Mouse (Mus musculus) hindbrain, embryonic 10.5 days (tissue): ENCODE measurements around the gene Lmod3. TPM values are rescaled to one million over a fixed set of nuclear protein-coding genes. Genes with fewer than 3 reads are reported as not detected.

ENCODE experiments used
- DNase-seq: peaks from one replicate; pipeline ENCODE4 v3.0.0-alpha.2; 2017; ENCODE audit warnings: low spot score
- H3K27ac ChIP-seq: fragments of 300-500 bp; sonication (generic); 2 replicates; pipeline ENCODE4 v1.5.1; 2016; ENCODE audit warnings: mild to moderate bottlenecking, moderate library complexity
- H3K27me3 ChIP-seq: fragments of 300-500 bp; sonication (generic); 2 replicates; pipeline ENCODE4 v1.6.1; 2016; ENCODE audit warnings: mild to moderate bottlenecking; ENCODE audit not compliant: poor library complexity, insufficient read depth, severe bottlenecking
- H3K36me3 ChIP-seq: fragments of 300-500 bp; sonication (generic); 2 replicates; pipeline ENCODE4 v1.6.1; 2016; ENCODE audit warnings: mild to moderate bottlenecking, moderate library complexity
- H3K4me1 ChIP-seq: fragments of 300-500 bp; sonication (generic); replicated peaks from 2 replicates; pipeline ENCODE4 v1.6.1; 2016; ENCODE audit warnings: mild to moderate bottlenecking
- H3K4me3 ChIP-seq: fragments of 300-500 bp; sonication (generic); 2 replicates; pipeline ENCODE4 v1.5.1; 2016; ENCODE audit warnings: mild to moderate bottlenecking, moderate library complexity
- H3K9me3 ChIP-seq: fragments of 300-500 bp; sonication (generic); 2 replicates; pipeline ENCODE4 v1.6.1; 2016; ENCODE audit warnings: mild to moderate bottlenecking, moderate library complexity
- WGBS: fragments of 180-500 bp; shearing (Covaris S2); methylation state at CpG from one replicate; pipeline ENCODE4 v1.1.7; 2016; 5-methylcytosine and 5-hydroxymethylcytosine counted together
- polyA plus RNA-seq: library from polyadenylated mRNA; unstranded; fragments of >200 nt; fragmentation: Nextera tagmentation; extraction: Ambion mirVana; gene quantifications from 2 replicates; pipeline ENCODE4 v1.2.1, GENCODE M21; 2016

Gene Lmod3
- polyA plus RNA-seq, 1 experiment from 2014 or later = not detected

DNA sequence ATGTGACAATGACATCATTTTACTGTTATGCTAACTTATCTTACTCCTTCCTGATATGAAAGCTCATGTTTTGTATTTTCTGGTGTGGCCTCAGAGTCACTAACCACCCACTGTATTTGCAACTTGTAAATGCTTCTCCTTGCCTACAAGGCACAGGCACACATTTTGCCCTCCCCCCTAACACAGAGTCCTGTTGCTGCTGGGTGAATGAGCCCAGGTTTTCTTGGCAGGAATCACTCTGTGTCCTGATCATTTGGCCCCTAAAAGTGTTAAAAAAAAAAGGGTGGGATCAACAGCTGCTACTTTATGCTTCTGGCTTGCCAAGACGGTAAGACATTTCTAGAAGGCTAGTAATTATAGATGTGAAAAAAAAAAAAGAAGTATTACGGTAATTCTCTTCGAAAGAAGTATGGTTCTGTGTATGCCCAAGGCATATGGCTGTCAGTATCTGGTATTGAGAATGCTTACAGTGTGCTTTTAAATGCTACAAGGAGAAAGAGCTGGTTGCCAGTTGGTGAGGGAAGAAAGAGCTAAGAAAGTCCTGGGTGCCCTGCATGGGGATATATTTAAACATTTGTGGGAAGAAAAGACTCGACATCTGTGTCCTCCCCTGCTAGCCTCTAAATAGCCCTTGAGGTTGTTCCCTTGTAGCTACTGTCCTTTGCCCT is 36.3 kb downstream of the Lmod3 start:
- WGBS = 88% methylated on average over 4 of the region's 4 CpGs
- Histone ChIP-seq H3K36me3 (peaks cover 11% of the 10 kb centered on the region), H3K4me1 (peaks cover 16% of the 10 kb centered on the region), H3K9me3 (peaks cover 4% of the 10 kb centered on the region; the same call in 1 of the 2 replicates), H3K27ac (no peak overlapping the region), H3K27me3 (peaks cover 6% of the 10 kb centered on the region; the same call in 1 of the 2 replicates), H3K4me3 (no peak overlapping the region)
- no peak for DNase-seq

DNA sequence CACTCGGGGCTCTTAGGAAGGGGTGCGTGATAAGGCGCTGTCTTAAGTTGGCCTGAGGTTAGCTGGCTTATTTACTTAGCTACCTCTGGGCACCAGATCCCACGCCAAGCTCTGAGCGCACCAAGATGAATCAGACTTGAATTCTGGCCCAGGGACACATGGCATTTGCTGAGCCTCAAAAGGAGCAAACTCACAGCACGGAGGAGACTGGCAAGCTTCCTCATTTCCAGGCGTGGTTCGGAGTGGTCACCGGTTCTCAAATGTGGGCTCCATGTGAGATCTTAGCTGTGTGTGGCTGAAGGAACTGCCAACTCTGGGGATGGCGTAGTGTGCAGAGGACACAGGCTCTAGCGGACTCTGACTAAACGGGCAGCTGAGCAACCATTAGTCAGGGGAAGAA is 40.6 kb downstream of the Lmod3 start:
- 78% methylated on average over 12 of the region's 12 CpGs for WGBS
- no peak for DNase-seq
- H3K4me1 ChIP-seq = peaks cover 21% of the 10 kb centered on the region
- H3K36me3 ChIP-seq = peaks cover 11% of the 10 kb centered on the region
- peaks cover 6% of the 10 kb centered on the region; the same call in 1 of the 2 replicates for H3K27me3 ChIP-seq
- H3K27ac ChIP-seq = no peak overlapping the region
- H3K9me3 ChIP-seq = peaks cover 4% of the 10 kb centered on the region; the same call in 1 of the 2 replicates
- H3K4me3 ChIP-seq = peak overlapping the region; percentile 70

DNA sequence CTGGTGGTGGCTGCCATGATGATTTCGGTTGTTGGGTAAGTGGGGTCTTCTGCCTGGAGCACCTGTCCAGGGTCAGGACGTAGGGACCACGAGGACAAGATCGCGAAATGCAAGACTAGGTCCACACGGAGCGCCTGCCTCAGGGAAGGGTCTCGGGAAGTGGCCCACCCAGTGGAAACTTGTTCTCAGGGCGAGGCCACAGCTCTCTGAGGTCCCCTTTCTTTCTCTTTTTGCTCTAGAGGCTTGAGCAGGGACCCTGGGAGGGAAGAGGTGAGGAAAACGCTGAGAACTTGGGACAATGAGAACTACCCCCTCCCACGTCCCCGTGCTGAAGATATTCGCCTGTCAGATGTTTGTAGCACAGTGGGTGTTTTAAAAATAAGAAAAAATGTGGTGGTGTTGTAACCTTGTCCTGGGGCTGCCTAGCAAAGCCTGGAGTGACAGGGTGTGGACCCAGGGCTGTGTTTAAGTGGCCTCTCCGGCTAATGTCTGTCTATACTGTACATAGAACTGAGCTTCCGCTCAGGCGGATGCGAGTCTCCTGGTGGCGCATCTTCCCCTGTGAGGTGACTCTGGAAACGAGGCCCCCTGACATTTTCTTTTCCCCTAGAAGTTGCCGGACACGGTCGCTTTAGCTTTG is 41.5 kb downstream of the Lmod3 start:
- WGBS = 6% methylated on average over 22 of the region's 22 CpGs
- H3K4me1 ChIP-seq = peaks cover 21% of the 10 kb centered on the region
- peaks cover 4% of the 10 kb centered on the region; the same call in 1 of the 2 replicates for H3K9me3 ChIP-seq
- peak overlapping the region; percentile 70 for H3K4me3 ChIP-seq
- peaks cover 11% of the 10 kb centered on the region for H3K36me3 ChIP-seq
- peak overlapping the region; percentile 83 for H3K27ac ChIP-seq
- H3K27me3 ChIP-seq = peaks cover 6% of the 10 kb centered on the region; the same call in 1 of the 2 replicates
- DNase-seq = no peak

DNA sequence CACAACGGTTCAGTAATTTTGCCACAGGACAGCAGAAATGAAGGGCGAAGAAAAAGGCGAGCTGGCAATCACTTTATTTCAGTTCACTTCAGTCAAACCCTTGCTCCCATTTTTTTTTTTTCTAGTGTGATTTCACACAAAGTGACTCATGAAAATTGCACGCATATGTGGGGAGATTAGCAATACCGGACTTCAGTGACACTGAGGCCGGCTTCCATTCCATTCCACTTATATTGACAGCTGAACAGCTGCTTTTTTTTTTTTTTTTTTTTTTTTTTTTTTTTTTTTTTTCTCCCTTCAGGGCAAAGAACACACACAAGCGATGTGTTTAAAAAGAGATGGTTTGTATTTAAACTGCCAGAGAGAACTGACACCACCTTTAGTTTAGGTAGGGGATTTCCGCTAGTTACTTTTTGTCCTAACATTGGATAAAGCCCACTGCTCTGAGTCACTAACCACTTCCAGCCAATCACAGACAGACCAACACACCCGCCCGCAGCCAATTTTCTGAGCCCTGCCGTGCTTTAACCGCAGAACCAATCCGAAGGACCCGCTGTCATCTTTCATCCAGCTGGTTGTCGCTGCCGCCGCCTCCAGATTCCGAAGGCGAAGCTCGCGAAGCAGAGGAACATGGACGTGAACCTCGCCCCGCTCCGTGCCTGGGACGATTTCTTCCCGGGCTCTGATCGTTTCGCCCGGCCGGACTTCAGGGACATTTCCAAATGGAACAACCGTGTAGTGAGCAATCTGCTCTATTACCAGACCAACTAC is 42.2 kb downstream of the Lmod3 start, which contains the start of gene Arl6ip5:
Arl6ip5 (plus strand) TSS at position 499 of the 771 bp plus-strand sequence.
- Histone ChIP-seq H3K27ac (peak within 1 kb of the TSS; percentile 83), H3K9me3 (peaks cover 4% of the 10 kb centered on the region; the same call in 1 of the 2 replicates), H3K36me3 (peaks cover 9% of the 10 kb centered on the region), H3K27me3 (peaks cover 6% of the 10 kb centered on the region; the same call in 1 of the 2 replicates), H3K4me3 (peak within 1 kb of the TSS; percentile 70), H3K4me1 (peaks cover 28% of the 10 kb centered on the region)
- DNase-seq = peak; percentile 90
- WGBS = 13% methylated on average over 32 of the region's 32 CpGs

DNA sequence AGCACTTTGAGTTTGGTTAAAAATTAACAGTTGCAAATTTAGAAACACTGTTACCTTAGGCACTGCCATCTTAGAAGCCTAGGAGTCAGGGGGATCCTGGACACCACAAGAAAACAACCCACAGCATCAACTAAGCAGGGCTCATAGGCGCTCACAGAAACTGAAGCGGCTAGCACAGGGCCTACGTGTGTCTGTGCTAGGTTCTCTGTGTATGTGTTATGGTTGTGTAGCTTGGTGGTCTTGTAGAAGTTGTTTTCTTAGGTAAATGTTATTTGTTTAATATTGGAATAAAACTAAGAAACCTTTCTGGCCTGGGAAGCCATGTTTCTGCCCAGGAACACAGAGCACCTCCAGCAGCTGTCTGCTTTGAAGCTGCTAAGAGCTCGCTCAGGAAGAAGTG is 42.8 kb downstream of the Lmod3 start:
- Histone ChIP-seq H3K27me3 (peaks cover 6% of the 10 kb centered on the region; the same call in 1 of the 2 replicates), H3K36me3 (peaks cover 3% of the 10 kb centered on the region), H3K4me1 (peaks cover 28% of the 10 kb centered on the region), H3K27ac (no peak overlapping the region), H3K9me3 (no peaks in the 10 kb centered on the region), H3K4me3 (no peak overlapping the region)
- DNase-seq = no peak
- 89% methylated on average over 4 of the region's 4 CpGs for WGBS

DNA sequence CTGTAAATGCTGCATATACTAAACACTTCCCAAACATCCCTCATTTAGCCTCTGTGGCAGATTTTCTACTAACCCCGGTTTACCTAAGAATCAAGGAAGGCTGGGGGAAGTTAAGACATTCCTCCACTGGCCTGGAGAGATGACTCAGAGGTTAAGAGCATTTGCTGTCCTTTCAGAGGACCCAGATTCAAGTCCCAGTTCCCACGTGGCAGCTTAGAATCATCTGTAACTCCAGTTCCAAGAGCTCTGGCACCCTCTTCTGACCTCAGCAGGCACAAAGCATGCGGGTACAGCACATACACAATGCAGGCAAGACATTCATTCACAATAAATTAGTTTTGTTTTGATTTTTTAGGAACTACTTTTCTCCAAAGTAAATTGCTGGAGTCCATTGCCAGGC is 43.4 kb downstream of the Lmod3 start:
- H3K9me3 ChIP-seq = no peaks in the 10 kb centered on the region
- DNase-seq = no peak
- no peak overlapping the region for H3K4me3 ChIP-seq
- peaks cover 6% of the 10 kb centered on the region; the same call in 1 of the 2 replicates for H3K27me3 ChIP-seq
- H3K27ac ChIP-seq = no peak overlapping the region
- 50% methylated on average over 3 of the region's 3 CpGs for WGBS
- peaks cover 32% of the 10 kb centered on the region for H3K4me1 ChIP-seq
- no peaks in the 10 kb centered on the region for H3K36me3 ChIP-seq

DNA sequence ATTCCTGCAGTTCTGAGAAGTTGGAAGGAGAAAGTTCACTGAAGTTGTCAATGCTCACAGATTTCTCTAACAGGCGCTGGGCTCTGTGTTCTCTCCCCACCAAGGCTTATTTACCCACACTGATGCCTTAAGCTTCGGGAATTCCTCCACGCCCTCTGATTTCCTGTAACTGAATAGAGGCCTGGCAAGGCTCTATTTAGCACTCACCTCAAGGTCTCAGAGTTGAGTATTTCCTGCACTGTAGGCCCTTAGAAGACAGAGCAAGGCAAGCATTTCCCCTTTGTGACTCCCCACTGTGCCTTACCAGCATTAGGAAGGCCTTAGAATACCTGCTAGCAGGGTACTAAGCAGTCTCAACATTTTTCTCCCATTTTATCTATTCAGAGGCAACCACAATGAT is 44.2 kb downstream of the Lmod3 start:
- H3K4me3 ChIP-seq = no peak overlapping the region
- WGBS = 30% methylated on average over 3 of the region's 3 CpGs
- peaks cover 40% of the 10 kb centered on the region for H3K4me1 ChIP-seq
- H3K36me3 ChIP-seq = no peaks in the 10 kb centered on the region
- H3K27ac ChIP-seq = no peak overlapping the region
- H3K27me3 ChIP-seq = peaks cover 6% of the 10 kb centered on the region; the same call in 1 of the 2 replicates
- no peaks in the 10 kb centered on the region for H3K9me3 ChIP-seq
- no peak for DNase-seq

DNA sequence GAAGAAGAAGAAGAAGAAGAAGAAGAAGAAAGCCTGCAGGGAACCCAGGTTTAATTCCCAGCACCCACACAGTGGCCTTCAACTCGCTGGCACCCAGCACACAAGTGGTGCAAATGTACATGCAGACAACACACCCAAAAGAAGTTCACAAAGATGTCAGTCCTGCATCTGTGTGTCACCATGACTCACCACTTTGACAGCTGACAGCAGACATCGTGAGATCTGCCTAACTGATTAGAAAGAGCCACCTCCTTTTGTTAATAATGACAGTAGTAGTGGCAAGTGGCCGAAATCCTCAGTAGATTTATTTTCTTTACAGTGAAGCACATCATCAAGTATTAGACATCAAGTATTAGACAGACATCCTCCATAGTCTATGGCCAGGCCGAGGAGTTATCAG is 45.5 kb downstream of the Lmod3 start:
- H3K27ac ChIP-seq = no peak overlapping the region
- H3K9me3 ChIP-seq = no peaks in the 10 kb centered on the region
- H3K36me3 ChIP-seq = no peaks in the 10 kb centered on the region
- H3K27me3 ChIP-seq = peaks cover 3% of the 10 kb centered on the region; the same call in 1 of the 2 replicates
- WGBS = 76% methylated on average over 4 of the region's 4 CpGs
- H3K4me3 ChIP-seq = no peak overlapping the region
- DNase-seq = no peak
- H3K4me1 ChIP-seq = peaks cover 40% of the 10 kb centered on the region

DNA sequence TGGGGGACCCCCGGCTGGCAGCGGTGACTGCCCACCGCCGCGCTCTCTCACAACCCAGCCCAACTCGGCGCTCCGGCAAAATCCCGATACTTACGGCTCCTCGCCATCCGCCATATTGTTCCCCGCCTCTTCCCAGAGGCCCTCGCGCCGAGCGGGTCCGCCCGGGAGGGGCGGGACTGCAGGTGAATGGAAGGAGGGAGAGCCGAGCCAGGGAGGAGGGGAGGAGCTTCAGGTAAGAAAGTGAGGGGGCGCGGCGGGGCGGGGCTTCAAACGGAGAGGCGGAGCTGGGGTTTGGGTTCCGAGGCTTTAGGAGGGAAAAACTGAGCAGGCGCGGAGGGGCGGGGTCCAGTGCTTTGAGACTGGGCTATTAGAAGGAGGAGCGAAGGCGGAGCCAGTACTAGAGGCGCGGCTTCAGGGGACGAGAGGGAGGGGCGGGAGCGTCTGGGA is 47.1 kb downstream of the Lmod3 start, which contains the start of gene Uba3:
Uba3 (minus strand) TSS at position 209 of the 447 bp plus-strand sequence.
- peak within 1 kb of the TSS; percentile 71 for H3K4me3 ChIP-seq
- WGBS = under 1% methylated on average over 38 of the region's 38 CpGs
- no peaks in the 10 kb centered on the region for H3K9me3 ChIP-seq
- DNase-seq = peak; percentile 100
- peak within 1 kb of the TSS; percentile 98 for H3K27ac ChIP-seq
- peaks cover 27% of the 10 kb centered on the region for H3K4me1 ChIP-seq
- H3K27me3 ChIP-seq = no peaks in the 10 kb centered on the region
- peaks cover 7% of the 10 kb centered on the region for H3K36me3 ChIP-seq

DNA sequence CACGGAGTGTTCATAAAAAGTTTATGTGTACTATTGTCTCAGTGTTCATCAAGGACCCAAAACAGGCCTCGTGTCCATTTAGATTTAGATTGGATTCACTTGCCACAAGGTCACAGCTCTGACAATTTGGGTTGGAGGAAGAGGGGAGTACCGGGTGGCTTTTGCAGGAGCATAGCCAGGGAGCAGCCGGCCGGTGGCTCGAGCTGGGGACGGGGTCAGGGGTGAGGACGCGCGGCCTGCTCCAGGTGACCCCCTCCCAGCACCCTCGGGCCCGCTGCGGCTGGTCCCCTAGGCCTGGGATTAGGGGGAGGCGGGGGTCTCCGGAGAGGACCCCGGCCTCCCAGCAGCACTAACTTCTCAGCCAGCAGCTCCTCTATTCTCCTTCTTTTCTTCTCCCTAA is 47.6 kb downstream of the Lmod3 start:
- no peak for DNase-seq
- peaks cover 7% of the 10 kb centered on the region for H3K36me3 ChIP-seq
- no peaks in the 10 kb centered on the region for H3K9me3 ChIP-seq
- peak overlapping the region; percentile 71 for H3K4me3 ChIP-seq
- H3K27ac ChIP-seq = peak overlapping the region; percentile 98
- H3K4me1 ChIP-seq = peaks cover 25% of the 10 kb centered on the region
- WGBS = under 1% methylated on average over 16 of the region's 16 CpGs
- no peaks in the 10 kb centered on the region for H3K27me3 ChIP-seq

DNA sequence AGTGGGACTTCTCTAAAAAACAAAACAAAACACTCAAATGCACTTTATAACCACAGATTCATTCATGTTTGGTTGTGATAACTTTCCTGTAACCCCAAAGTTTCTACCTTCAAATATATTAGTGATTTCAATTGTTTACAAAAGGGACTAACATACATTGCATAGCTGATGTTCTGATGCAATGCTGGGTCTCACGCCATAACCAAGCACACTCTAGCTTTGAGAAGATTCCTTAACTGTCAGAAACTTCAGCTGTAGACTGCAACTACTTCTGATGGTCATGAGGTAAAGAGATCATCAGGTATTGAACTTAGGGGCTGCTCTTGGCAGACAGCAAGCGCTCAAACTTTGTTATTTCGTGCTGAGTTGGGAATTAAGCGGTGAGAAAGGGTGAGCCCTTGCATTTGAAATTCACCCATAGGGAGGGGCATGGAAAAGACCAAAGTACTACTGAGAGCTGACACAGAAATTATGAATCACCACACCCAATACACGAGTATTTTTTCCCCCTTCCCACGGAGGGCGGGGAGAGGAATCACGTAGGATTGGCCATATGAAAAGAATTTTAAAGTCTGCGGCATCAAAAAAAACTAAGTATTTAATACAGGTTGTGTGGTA is 48.2 kb downstream of the Lmod3 start:
- H3K27ac ChIP-seq = peak overlapping the region; percentile 98
- peaks cover 21% of the 10 kb centered on the region for H3K4me1 ChIP-seq
- H3K27me3 ChIP-seq = no peaks in the 10 kb centered on the region
- H3K36me3 ChIP-seq = peaks cover 7% of the 10 kb centered on the region
- peak overlapping the region; percentile 71 for H3K4me3 ChIP-seq
- WGBS = 24% methylated on average over 9 of the region's 9 CpGs
- no peaks in the 10 kb centered on the region for H3K9me3 ChIP-seq
- DNase-seq = no peak

DNA sequence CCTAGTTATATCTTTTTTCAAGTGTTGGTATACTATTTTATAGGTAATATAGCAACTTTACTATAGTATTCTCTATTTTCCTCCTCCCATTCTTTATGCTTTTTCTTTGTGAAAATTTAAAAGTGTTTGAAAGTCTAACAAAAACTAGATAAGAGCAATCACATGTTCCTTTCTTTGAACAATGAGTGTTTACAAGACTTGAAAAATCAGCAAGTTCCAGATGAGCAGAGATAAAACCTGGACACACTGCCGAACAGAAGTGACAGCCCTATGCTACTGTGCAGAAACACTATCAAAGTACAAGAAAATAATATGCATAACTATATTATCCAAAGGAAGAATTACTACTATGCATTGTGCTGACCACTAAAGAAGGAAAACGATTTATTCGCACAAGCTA is 50.1 kb downstream of the Lmod3 start:
- no peaks in the 10 kb centered on the region for H3K9me3 ChIP-seq
- peaks cover 23% of the 10 kb centered on the region for H3K36me3 ChIP-seq
- H3K27me3 ChIP-seq = no peaks in the 10 kb centered on the region
- H3K27ac ChIP-seq = no peak overlapping the region
- peaks cover 21% of the 10 kb centered on the region for H3K4me1 ChIP-seq
- H3K4me3 ChIP-seq = no peak overlapping the region
- no peak for DNase-seq
- WGBS = 96% methylated on average over 3 of the region's 3 CpGs
